Mouse (Mus musculus): ENCODE data around the gene Zdhhc13. TPM values are rescaled to one million over a fixed set of nuclear protein-coding genes. Genes with fewer than 3 reads are reported as not detected.

The Zdhhc13 gene
- total RNA-seq, 2 experiments from 2014 or later = 10.3 to 11.8 TPM

- DNase-seq = no peak
Observed at GRCm38 (mm10) chr7:48784773-48785523, 3.9 kb upstream of the Zdhhc13 start.

- DNase-seq = no peak
Observed at GRCm38 (mm10) chr7:48788348-48788747, 455 bp upstream of the Zdhhc13 start.

DNA sequence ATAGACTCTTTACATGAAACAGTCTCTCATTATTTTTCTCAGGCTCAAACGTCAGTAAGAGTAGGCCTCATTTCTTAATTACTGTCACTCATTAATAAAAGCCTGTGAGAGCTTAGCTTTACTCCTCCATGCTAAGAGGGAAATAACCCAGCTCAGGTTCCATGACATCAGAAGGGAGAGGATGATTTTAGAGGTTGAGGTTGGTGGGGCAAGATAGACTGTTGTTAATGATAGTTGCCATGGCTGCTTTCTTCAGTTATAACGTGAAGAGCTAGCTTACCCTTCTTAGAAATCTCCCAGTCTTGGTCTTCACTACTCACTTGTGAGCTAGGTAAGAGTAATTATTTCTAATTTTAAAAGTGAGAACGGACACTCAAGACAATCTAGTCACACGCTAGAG, 1.3 kb downstream of the Zdhhc13 start:
- no peak for DNase-seq

GRCm38 (mm10) chr7:48791412-48791811, 2.6 kb downstream of the Zdhhc13 start:
- DNase-seq = no peak

DNA sequence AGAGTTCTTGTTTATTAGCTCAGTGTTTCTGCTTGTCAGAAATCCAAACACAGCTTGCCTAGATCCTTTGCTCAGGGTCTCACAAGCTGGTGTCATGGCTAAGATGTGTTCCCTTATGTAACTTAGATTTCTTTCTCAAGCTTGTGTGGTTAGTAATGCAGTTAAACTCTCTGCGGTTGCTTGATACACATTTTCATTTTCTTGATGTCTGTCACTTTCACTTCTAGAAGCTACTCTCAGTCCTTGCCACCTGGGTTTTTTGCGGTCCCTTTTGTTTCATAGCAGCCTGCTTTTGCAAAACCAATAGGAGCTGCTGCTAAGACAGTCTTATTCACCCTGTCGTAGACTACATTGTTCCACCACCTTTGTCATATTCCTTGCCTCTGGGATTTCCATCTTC, 6.3 kb downstream of the Zdhhc13 start:
- no peak for DNase-seq

- DNase-seq = no peak
Observed at GRCm38 (mm10) chr7:48803381-48803780, 14.6 kb downstream of the Zdhhc13 start.

DNA sequence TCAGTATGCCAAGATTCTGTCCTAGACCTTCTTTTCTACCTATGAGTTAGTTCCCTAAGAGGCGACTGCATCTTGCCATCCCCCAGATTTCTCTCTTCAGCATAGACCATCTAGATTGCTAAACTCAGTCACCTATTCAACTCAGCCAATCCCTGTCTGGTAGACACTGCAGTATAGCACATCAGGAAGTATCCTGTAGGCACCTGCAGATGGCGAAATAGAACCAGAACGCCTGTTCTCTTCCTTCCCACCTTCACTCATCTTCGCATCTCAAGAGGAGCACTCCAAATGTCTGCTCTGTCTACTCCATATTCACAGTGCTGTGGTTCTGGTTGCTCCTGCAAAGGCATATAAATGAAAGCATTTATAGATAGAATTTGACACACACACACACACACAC, 17.8 kb downstream of the Zdhhc13 start:
- no peak for DNase-seq

DNA sequence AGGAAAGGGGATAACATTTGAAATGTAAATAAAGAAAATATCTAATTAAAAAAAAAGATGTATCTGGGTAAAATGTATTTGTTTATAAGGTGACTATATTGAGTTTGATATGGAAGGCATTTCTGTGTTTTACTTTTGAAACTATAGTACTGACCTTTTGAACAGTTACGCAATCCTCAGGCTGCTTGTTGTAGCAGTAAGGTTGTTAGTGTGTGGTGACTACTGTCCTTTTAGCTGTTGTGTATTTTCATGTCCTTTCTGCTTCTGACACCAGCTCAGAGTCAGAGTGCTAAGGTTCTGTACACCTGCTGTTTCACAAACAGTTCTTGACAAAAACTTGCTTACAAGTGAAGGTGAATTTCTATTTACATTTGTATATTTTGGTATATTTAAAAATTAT, 21.8 kb downstream of the Zdhhc13 start:
- no peak for DNase-seq

- no peak for DNase-seq
Observed at GRCm38 (mm10) chr7:48812358-48812757, 23.6 kb downstream of the Zdhhc13 start.

- DNase-seq = no peak
Observed at GRCm38 (mm10) chr7:48813594-48813993, 24.8 kb downstream of the Zdhhc13 start.

- no peak for DNase-seq
Observed at GRCm38 (mm10) chr7:48821654-48822053, 32.9 kb downstream of the Zdhhc13 start.

GRCm38 (mm10) chr7:48823621-48824020, 34.8 kb downstream of the Zdhhc13 start:
- DNase-seq = no peak

DNA sequence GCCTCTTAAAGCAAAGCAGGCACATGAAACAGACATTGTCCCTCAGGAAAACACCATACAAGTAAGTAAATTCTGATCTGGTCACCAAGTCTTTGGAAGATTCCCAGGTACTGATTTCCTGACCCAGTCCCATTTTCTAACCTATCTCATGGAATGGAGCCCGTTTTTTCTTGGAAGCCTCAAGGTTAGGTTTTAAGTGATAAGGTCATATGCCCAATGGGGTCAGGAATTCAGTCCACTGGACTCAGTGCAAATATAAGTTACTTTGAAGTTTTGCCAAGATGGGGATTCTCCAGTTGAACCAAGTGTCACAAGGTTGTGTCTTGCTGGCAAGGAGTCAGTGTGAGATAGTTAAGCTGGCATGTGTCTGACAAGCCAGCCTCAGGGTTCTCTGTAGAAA, 35.9 kb downstream of the Zdhhc13 start:
- DNase-seq = peak; percentile 12 to 13

GRCm38 (mm10) chr7:48825170-48825569, 36.4 kb downstream of the Zdhhc13 start:
- no peak for DNase-seq

GRCm38 (mm10) chr7:48829177-48829910, 40.5 kb downstream of the Zdhhc13 start:
- no peak for DNase-seq

GRCm38 (mm10) chr7:48830395-48830794, 41.6 kb downstream of the Zdhhc13 start:
- no peak for DNase-seq

DNA sequence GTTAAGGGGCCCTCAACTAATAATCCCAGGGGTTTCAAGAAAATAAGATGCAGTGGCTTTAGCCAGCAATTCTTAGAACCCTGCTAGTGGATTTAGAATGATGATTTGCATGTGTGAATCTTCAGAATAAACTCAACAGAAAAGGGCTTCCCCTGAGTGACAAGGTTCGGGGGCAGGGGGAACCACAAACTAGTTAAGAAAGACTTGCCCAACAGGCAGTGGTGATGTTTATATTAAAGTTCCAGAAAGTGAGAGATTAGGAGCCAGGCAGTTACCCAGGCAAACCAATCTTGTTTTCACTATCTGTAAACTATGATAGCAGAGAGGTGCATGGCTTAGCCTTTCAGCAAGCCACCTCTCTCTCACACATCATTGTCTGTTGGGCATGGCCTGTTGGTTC, 43.9 kb downstream of the Zdhhc13 start:
- DNase-seq = no peak

DNA sequence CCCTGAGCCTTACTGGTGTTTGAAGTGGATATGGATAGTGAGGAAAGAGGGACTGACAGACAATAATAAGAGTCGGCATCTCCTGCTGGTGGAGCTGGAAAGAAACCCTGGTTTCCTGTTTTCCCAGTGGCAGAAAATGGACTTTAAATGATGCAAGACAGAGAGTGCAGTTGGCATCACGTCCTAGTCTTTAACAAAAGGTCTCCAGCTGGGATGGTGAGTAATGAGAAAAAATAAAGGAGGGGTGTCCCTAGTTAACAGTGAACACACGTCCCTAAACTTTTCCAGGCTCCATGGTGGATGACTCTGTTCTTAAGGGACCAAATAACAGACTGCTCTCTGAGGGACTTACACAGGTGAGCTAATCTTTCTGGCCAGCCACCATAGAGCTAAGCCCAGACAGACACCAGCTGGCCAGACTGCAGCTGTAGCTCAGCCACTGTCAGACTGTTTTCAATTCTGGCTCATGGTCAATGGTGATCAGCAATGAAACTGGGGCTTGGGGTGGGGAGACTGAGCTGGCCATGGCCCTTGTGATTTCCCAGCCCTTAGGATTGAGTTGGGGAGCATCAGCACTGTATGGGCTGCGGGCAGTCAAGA, 45.7 kb downstream of the Zdhhc13 start:
- no peak for DNase-seq

- DNase-seq = no peak
Observed at GRCm38 (mm10) chr7:48834989-48835626, 46.3 kb downstream of the Zdhhc13 start.

- no peak for DNase-seq
Observed at GRCm38 (mm10) chr7:48836949-48837348, 48.1 kb downstream of the Zdhhc13 start.

DNA sequence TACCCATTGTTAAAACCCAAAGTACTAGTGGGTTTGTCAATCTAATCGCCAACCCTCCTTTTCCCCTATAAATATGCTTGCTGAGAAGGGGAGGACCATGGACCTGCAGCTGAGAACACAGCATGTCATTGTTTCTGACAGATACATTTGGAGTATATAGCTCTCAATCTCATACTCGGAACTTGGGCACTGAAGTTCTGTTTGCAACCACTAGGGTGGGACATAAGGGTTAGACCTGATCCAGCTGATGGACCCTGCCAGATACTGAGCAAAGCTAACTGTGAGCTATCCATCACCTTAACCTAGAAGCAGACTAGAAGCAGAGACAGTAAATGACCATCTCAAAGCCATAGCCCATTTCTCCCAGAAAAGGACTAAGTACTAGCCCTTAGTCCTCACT, 49.6 kb downstream of the Zdhhc13 start:
- DNase-seq = no peak

- no peak for DNase-seq
Observed at GRCm38 (mm10) chr7:48840545-48840944, 51.7 kb downstream of the Zdhhc13 start.

- peak in 1 of 2 experiments; percentile 21 for DNase-seq
Observed at GRCm38 (mm10) chr7:48841538-48841937, 52.7 kb downstream of the Zdhhc13 start.

Measured in adrenal gland, postnatal 36 days (tissue).